Mouse (Mus musculus) kidney, postnatal 36 days (tissue): ENCODE measurements around the gene Olfr362.
"Not testable (repeated sequence)": the region's sequence is repeated elsewhere in the genome, so short reads cannot be mapped to it uniquely, and the experiment has no call there.

Source experiments
- DNase-seq, 2 experiments: peaks; one replicate each; pipeline ENCODE4 v3.0.0; 2021 to 2022; ENCODE audit warnings: mixed read lengths in 2 of 2

Olfr362 gene

GRCm38 (mm10) chr2:37117810-37118209, at the start of gene Olfr362:
TSS of gene Olfr362 (minus strand) at chr2:37117910.
- no peak for DNase-seq

DNA sequence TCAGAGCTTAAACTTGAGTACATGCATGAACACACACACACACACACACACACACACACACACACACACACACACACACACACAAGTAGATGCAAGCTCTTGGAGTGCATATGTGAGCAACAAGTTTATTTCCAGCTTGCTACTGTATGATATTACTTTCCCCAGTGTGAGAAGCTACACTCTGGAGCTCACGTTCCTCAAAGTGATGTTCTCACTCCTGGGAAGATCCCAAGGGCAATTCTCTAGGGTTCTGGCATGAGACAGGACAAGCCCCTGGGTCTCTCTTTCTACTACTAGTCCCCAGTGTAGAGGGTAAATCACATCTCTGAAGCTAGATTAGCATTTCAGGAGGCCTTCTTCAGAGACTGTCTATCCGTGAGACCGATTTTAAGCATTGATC, 21.3 kb upstream of the Olfr362 start, which contains the start of gene Olfr364-ps1:
Gene Olfr364-ps1 (plus strand): TSS at position 301 of the 400 bp plus-strand sequence.
- no peak for DNase-seq

- not testable (repeated sequence) for DNase-seq
Measured at GRCm38 (mm10) chr2:37089190-37089589, 28.5 kb downstream of the Olfr362 start, which contains the start of gene Olfr361. TSS of gene Olfr361 (minus strand) at chr2:37089290.

GRCm38 (mm10) chr2:37065446-37065845, 52.3 kb downstream of the Olfr362 start, which contains the start of gene Olfr360:
TSS of gene Olfr360 (plus strand) at chr2:37065746.
- no peak for DNase-seq
